9 mouse cellular contexts compared by ENCODE assay signal in the genomic region with DNA sequence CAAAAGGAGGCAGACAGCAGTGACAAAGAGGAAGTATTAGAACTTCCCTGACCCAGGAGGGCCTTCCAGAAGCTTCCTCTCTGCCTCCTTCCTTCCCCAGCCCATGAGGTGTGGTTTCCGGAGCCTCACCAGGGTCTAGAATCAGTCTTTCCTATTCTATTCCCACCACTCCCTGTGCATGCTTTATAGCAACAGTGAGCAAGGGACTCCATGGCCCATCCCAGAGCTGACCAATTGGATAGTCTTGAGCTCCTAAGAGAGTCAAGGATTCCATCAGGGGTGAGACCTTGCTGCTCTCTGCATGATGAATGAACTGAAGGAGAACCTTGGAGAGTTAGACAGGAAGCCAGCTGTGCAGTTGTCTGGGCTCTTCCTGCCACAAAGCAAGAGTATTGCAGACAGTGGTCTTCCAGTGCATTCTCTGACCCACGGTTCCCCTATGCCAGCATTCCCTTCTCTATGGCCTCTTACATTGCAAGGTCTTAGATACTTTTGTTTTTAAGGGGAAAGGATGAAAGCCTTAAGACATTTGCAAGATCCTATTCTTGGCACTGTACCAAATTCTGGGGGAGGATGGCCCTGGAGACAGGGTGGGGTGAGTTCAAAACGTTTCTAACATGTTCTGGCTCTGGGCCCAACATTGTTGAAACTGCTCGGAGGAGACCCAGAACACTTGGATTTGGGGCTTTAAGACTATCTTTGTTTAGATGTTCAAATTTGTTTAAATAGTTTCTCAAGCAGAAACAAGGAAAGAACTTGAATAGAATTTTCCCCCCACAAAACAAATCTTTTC. TPM values are rescaled to one million over a fixed set of nuclear protein-coding genes. Genes with fewer than 3 reads are reported as not detected.
A peak's percentile ranks its signal among the peaks of the same experiment; 100 is the strongest.
DNase-seq lines count a peak whose midpoint lies in the region; ATAC-seq and TF ChIP-seq lines count a peak whose summit lies in the region.
"Had no signal": no experiment of that assay in that cellular context is flagged by ENCODE, and none has a peak within 500 bp of the region (broad histone marks: within the 10 kb centered on the region; RNA-seq: fewer than 3 reads in every experiment).

No protein-coding gene starts in this region.

- 0 out of 2 replicates have a peak, but pooled peaks cover 5% of the 10 kb centered on the region for H3K4me1 ChIP-seq in heart, postnatal 0 days (ENCODE audit: control insufficient read depth, insufficient read depth)
- H3K4me1 ChIP-seq in liver, embryonic 15.5 days (replicated peaks), result peaks cover 10% of the 10 kb centered on the region; the same call in 1 of the 2 replicates

- ATAC-seq in heart, postnatal 0 days (ENCODE audit: insufficient read depth, low read depth), result peak; percentile 72
- ATAC-seq in liver, embryonic 15.5 days (ENCODE audit: insufficient read depth), result peak; percentile 42; the same call in 1 of the 2 replicates
- ATAC-seq in erythroblast, adult 5-6 weeks (replicated peaks; ENCODE audit: low FRiP score, poor library complexity, severe bottlenecking), result no peak

- no peaks in the 10 kb centered on the region for H3K27me3 ChIP-seq in heart, postnatal 0 days (ENCODE audit: control insufficient read depth, insufficient read depth, low read length)
- H3K27me3 ChIP-seq in liver, embryonic 15.5 days, result no peaks in the 10 kb centered on the region
- H3K27me3 ChIP-seq: neural tube, embryonic 12.5 days had no signal

- H3K9me3 ChIP-seq in heart, postnatal 0 days (replicated peaks; ENCODE audit: control insufficient read depth, low read length), result peaks cover 3% of the 10 kb centered on the region; the same call in 1 of the 2 replicates
- H3K9me3 ChIP-seq in liver, embryonic 15.5 days (replicated peaks), result no peaks in the 10 kb centered on the region
- H3K9me3 ChIP-seq: neural tube, embryonic 12.5 days had no signal

- H3K27ac ChIP-seq in heart, postnatal 0 days (ENCODE audit: low read depth), result peak overlapping the region; percentile 68
- peak overlapping the region; percentile 48; the same call in 1 of the 2 replicates for H3K27ac ChIP-seq in liver, embryonic 15.5 days (replicated peaks)
- H3K27ac ChIP-seq: neural tube, embryonic 12.5 days had no signal

- TF ChIP-seq EP300 in heart, postnatal 0 days (IDR thresholded peaks at IDR 0.05; ENCODE audit: low read depth), result no peak

- no peak overlapping the region for H3K4me2 ChIP-seq in heart, postnatal 0 days (ENCODE audit: low read depth, low read length)
- H3K4me2 ChIP-seq in liver, embryonic 15.5 days, result no peak overlapping the region
- H3K4me2 ChIP-seq: neural tube, embryonic 12.5 days had no signal

- TF ChIP-seq CTCF in heart, postnatal 0 days (IDR thresholded peaks at IDR 0.05; ENCODE audit: low read depth), result no peak

- H3K4me3 ChIP-seq in heart, postnatal 0 days (ENCODE audit: low read depth, low read length), result no peak overlapping the region
- no peak overlapping the region for H3K4me3 ChIP-seq in liver, embryonic 15.5 days (replicated peaks)
- H3K4me3 ChIP-seq: neural tube, embryonic 12.5 days had no signal

- WGBS in heart, postnatal 0 days, result 43% methylated on average over 4 of the region's 4 CpGs
- WGBS in liver, embryonic 15.5 days (ENCODE audit: insufficient replicate concordance), result 24% methylated on average over 4 of the region's 4 CpGs

- no peak overlapping the region for H3K9ac ChIP-seq in heart, postnatal 0 days (replicated peaks; ENCODE audit: low read depth, low read length)
- H3K9ac ChIP-seq in liver, embryonic 15.5 days, result no peak overlapping the region
- H3K9ac ChIP-seq: neural tube, embryonic 12.5 days had no signal

- DNase-seq in urinary bladder, postnatal 25 days (ENCODE audit: low spot score), result peak; percentile 26
- no peak for DNase-seq in urinary bladder, adult 2 months (ENCODE audit: low spot score)
- DNase-seq in heart, postnatal 0 days (ENCODE audit: low spot score), result peak; percentile 30
- no peak for DNase-seq in left cerebral cortex, postnatal 14 days (ENCODE audit: low spot score in 2 of 2)
- no peak for DNase-seq in spleen, postnatal 10 days (ENCODE audit: low spot score in 2 of 2)
- DNase-seq in thymus, postnatal 4 days, result no peak

- intact Hi-C loops in left cerebral cortex, postnatal 14 days (cut with DNase I), result no loop called here

- no peaks in the 10 kb centered on the region for H3K36me3 ChIP-seq in heart, postnatal 0 days (replicated peaks; ENCODE audit: control insufficient read depth, insufficient read depth, low read length)
- no peaks in the 10 kb centered on the region for H3K36me3 ChIP-seq in liver, embryonic 15.5 days (replicated peaks)
- H3K36me3 ChIP-seq: neural tube, embryonic 12.5 days had no signal

RNA-seq across cellular contexts. Expression of gene Nid2, which starts 17.4 kb away (rescaled TPM):
- 9.0 and 12.6 TPM in 2 replicates for polyA plus RNA-seq in urinary bladder, adult 2 months (2012; rRNA removed)
- total RNA-seq in heart, postnatal 0 days (2014; rRNA removed; ENCODE audit: low replicate concordance), result 79.7 and 93.8 TPM in 2 replicates
- 40.9 and 47.7 TPM in 2 replicates for polyA plus RNA-seq in heart, postnatal 0 days (2015; fragmentation: Nextera tagmentation; extraction: Ambion mirVana)
- 12.8 and 13.1 TPM in 2 replicates for polyA plus RNA-seq in liver, embryonic 15.5 days (2015; fragmentation: Nextera tagmentation; extraction: Ambion mirVana)
- total RNA-seq in left cerebral cortex, postnatal 14 days (2021), result 10 to 100 TPM; 11.0 to 12.7 TPM
- 3.1 TPM in 1 of 2 replicates, not detected in the other for total RNA-seq in erythroblast, adult 5-6 weeks (2015; ENCODE audit: low replicate concordance)
- 0.84 TPM in 1 of 2 replicates, not detected in the other for total RNA-seq in erythroblast, adult 5-6 weeks (2017; ENCODE audit: low replicate concordance)

Comparison
In these comparisons a context has a peak if more than half of its experiments do, and no peak if none do; other contexts are left out.
1. DNase-seq: peak in urinary bladder, postnatal 25 days (single experiment) and heart, postnatal 0 days (single experiment); none in urinary bladder, adult 2 months (single experiment), left cerebral cortex, postnatal 14 days (0 of 2), spleen, postnatal 10 days (0 of 2) and thymus, postnatal 4 days (single experiment).